Mouse (Mus musculus): ENCODE results near the gene Tob1.

Tob1 gene

GRCm38 (mm10) chr11:94211124-94211603 is at the start of gene Tob1:
Gene Tob1 (plus strand): TSS chr11:94211454.
- DNase-seq (ENCODE audit: low read depth) = peak; percentile 98

- DNase-seq (ENCODE audit: low read depth) = no peak
These were observed 49.2 kb upstream of the Tob1 start for GRCm38 (mm10) chr11:94161867-94162581.

GRCm38 (mm10) chr11:94163005-94163767 is 48.1 kb upstream of the Tob1 start:
- no peak for DNase-seq (ENCODE audit: low read depth)

- no peak for DNase-seq (ENCODE audit: low read depth)
These were observed 45.5 kb upstream of the Tob1 start for GRCm38 (mm10) chr11:94165745-94166144.

GRCm38 (mm10) chr11:94168238-94168637 is 43.0 kb upstream of the Tob1 start:
- DNase-seq (ENCODE audit: low read depth) = no peak

- DNase-seq (ENCODE audit: low read depth) = peak; percentile 42
These were observed 41.7 kb upstream of the Tob1 start for GRCm38 (mm10) chr11:94169596-94169995.

GRCm38 (mm10) chr11:94171691-94172090 is 39.6 kb upstream of the Tob1 start:
- DNase-seq (ENCODE audit: low read depth) = no peak

GRCm38 (mm10) chr11:94172186-94172585 is 39.1 kb upstream of the Tob1 start:
- DNase-seq (ENCODE audit: low read depth) = no peak

GRCm38 (mm10) chr11:94173726-94174146 is 37.5 kb upstream of the Tob1 start:
- DNase-seq (ENCODE audit: low read depth) = no peak

- DNase-seq (ENCODE audit: low read depth) = no peak
These were observed 36.0 kb upstream of the Tob1 start for GRCm38 (mm10) chr11:94175288-94175687.

GRCm38 (mm10) chr11:94175694-94176093 is 35.6 kb upstream of the Tob1 start:
- DNase-seq (ENCODE audit: low read depth) = no peak

GRCm38 (mm10) chr11:94177841-94178585 is 33.2 kb upstream of the Tob1 start:
- no peak for DNase-seq (ENCODE audit: low read depth)

GRCm38 (mm10) chr11:94179768-94180167 is 31.5 kb upstream of the Tob1 start:
- DNase-seq (ENCODE audit: low read depth) = no peak

GRCm38 (mm10) chr11:94180194-94180593 is 31.1 kb upstream of the Tob1 start:
- no peak for DNase-seq (ENCODE audit: low read depth)

- no peak for DNase-seq (ENCODE audit: low read depth)
These were observed 29.6 kb upstream of the Tob1 start for GRCm38 (mm10) chr11:94181694-94182093.

GRCm38 (mm10) chr11:94182711-94183110 is 28.5 kb upstream of the Tob1 start:
- no peak for DNase-seq (ENCODE audit: low read depth)

- no peak for DNase-seq (ENCODE audit: low read depth)
These were observed 28.1 kb upstream of the Tob1 start for GRCm38 (mm10) chr11:94183120-94183519.

GRCm38 (mm10) chr11:94183671-94184070 is 27.6 kb upstream of the Tob1 start:
- DNase-seq (ENCODE audit: low read depth) = no peak

GRCm38 (mm10) chr11:94189579-94189978 is 21.7 kb upstream of the Tob1 start:
- no peak for DNase-seq (ENCODE audit: low read depth)

GRCm38 (mm10) chr11:94190665-94191064 is 20.6 kb upstream of the Tob1 start:
- no peak for DNase-seq (ENCODE audit: low read depth)

- no peak for DNase-seq (ENCODE audit: low read depth)
These were observed 18.1 kb upstream of the Tob1 start for GRCm38 (mm10) chr11:94193109-94193508.

GRCm38 (mm10) chr11:94196311-94196710 is 14.9 kb upstream of the Tob1 start:
- no peak for DNase-seq (ENCODE audit: low read depth)

Data from naive thymus-derived CD4-positive, alpha-beta T cell, adult 2 months (primary cell).